Mouse (Mus musculus): Measurements from ENCODE around the gene 5031439G07Rik.

The 5031439G07Rik gene

DNA sequence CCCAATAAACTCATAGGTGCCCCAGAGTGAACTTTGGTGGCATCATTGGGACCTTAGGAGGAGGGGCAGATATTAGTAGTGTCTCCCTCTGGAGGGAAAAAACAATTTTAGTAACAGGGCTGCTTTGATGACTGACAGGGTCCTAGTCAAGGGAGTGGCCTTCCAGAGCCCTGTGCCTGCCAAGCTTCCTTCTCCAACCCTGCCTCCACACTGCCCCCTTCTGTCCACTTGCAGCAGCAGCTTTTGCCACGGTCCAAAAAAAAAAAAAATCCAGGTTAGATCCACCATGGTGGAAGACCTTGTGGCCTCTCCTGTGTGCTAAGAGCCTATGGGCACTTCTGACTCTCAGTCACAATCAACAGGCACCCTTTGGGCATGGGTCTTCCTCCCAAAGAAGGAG, 7.6 kb upstream of the 5031439G07Rik start:
- DNase-seq (ENCODE audit: extremely low spot score, low read depth, low spot score), result no peak

GRCm38 (mm10) chr15:84995041-84995440, 6.7 kb upstream of the 5031439G07Rik start:
- no peak for DNase-seq (ENCODE audit: extremely low spot score, low read depth, low spot score)

GRCm38 (mm10) chr15:84994498-84994897, 6.1 kb upstream of the 5031439G07Rik start:
- DNase-seq (ENCODE audit: extremely low spot score, low read depth, low spot score), result no peak

- DNase-seq (ENCODE audit: extremely low spot score, low read depth, low spot score), result no peak
Observed at GRCm38 (mm10) chr15:84989771-84990170, 1.4 kb upstream of the 5031439G07Rik start.

GRCm38 (mm10) chr15:84989098-84989497, 747 bp upstream of the 5031439G07Rik start:
- DNase-seq (ENCODE audit: extremely low spot score, low read depth, low spot score), result no peak

DNA sequence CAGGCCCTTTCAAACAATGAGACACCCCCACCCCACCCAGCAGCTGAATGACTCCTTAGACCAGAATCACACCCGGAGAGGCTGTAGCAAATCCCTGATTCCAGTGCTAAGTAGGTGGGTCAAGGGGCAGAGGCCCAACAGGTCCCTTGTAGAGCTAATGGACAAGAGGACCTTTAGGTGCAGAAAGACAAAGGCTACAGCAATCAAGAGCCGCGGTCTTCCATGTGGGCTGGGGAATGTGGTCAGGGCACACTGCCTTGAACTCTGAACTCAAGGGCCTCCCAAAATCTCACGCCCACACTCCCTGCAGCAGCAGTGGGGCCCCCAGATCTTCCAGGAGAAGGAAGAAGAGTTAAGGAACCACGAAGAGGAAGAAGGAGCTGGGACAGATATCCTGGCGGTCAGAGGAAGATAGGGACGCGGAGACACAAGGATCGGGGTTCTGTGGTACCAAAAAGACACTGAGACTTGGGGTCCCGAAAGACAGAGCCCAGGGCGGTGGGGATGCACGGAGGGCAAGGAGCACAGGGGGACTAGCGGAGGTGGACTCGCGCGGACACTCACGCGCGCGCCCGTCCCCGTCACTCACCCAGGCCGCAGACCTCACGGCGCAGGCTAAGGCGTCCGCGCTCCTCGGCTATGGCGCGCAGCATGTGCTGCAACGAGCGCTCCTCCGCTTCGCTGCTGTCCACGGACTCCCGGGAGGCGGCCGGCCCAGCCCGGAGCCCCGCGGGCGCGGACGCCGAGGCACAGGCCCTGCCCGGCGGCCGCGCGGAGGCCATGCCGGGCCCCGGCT, 1.1 kb downstream of the 5031439G07Rik start:
- DNase-seq (ENCODE audit: extremely low spot score, low read depth, low spot score), result no peak

DNA sequence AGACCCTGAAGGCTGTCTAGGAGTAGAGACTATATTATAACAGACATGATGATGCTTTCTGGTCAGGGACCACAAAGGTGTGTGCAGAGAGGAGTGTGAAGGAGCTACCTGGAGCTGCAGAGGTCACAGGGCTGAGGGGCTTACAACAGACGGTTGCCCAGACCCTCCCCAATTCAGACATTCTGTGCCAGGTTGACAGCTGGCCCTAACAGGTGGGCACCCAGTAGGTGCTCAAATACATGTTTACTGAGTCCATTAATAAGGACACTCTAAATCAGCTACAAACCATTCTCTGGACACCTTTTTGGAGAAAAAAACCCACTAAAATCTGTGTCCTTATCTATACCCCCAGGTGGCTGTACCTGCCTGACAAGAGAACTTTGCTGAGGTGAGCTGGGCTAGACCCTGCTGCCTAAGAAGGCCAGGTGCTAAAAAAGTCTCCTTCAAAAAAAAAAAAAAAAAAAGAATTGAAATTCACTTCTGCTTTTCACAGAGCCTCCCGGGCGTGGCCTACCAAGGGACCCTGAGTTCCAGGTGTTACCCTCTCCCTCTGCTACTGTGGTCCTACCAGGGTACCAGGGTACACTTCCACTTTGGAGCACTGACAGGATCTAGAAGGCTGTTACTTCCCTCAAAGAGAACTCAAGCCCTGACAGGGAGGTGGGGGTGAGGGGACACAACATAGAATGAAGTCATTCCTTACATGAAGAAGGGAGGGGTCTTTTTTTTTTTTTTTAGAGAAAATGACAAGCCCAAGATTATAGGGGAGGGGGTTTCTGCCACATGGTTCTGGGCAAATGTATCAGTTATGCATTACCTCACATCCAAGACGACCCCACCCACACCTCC, 2.0 kb downstream of the 5031439G07Rik start:
- no peak for DNase-seq (ENCODE audit: extremely low spot score, low read depth, low spot score)

GRCm38 (mm10) chr15:84985516-84986160, 2.7 kb downstream of the 5031439G07Rik start:
- DNase-seq (ENCODE audit: extremely low spot score, low read depth, low spot score), result no peak

- DNase-seq (ENCODE audit: extremely low spot score, low read depth, low spot score), result no peak
Observed at GRCm38 (mm10) chr15:84983721-84984120, 4.6 kb downstream of the 5031439G07Rik start.

DNA sequence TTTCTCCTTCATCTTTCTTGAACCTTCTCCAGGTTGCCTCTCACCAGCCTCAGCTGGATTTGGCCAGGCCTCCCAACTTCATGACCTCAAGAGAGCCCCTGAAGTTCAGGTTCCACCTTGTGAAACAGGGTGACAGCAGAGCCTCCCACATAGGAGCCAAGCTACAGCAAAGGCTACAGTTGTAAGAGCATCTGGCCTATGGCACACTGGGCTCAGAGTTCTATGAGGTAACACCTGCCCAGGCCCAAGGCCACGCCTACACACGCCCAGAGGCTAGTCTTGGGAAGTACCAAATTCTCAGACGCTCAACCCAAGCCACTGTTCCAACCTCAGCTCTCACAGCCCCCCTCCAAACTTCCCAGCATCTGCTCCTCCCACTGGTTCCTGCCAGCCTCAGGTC, 5.5 kb downstream of the 5031439G07Rik start:
- DNase-seq (ENCODE audit: extremely low spot score, low read depth, low spot score), result no peak

DNA sequence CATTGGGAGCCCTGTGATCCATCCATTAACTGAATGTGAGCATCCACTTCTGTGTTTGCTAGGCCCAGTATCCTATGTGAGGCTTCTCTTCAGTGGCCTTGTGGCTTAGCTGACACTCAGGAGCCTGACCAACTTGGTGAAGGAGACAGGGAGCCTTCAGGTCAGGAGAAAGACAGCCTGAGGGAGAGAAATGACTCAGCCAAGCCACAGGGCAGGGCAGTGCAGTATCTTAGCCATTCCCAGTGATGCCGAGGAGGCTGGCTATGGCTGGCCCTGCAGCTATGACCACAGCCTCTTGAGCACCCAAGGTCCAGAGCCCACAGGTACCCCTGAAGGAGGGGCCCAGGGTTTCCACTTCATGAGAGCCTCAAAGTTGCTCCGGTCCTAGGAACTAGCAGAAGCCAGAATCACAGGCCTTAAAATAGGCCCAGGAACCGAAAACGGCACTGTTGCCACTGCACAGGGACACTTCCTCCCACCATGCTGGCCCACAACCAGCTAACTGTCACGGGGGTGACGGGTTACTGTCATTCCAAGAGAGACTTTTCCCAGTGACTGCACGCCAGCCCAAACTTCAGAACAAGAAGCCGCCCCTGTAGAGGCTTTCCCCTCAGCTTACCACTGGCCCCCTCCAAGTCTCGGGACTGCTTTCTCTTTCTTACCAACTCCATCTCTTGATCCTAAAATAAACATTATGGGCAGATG, 6.6 kb downstream of the 5031439G07Rik start:
- no peak for DNase-seq (ENCODE audit: extremely low spot score, low read depth, low spot score)

- DNase-seq (ENCODE audit: extremely low spot score, low read depth, low spot score), result no peak
Observed at GRCm38 (mm10) chr15:84975729-84976128, 12.6 kb downstream of the 5031439G07Rik start.

DNA sequence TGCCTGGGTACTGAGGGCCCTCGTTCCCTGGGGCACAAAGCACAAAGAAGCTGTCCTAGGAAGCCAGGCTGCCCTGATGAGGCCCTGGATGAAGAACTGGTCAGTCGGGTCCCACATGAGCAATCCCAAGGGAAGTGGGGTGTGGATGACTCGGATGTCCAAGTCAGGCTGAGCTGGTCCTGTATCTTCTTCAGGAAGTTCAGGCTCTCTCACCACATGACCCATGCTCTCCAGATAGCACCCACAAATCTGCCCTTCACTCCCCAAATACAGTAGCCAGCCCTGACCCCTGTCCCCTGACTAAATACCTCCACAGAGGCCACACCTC, 14.8 kb downstream of the 5031439G07Rik start:
- DNase-seq (ENCODE audit: extremely low spot score, low read depth, low spot score), result no peak

- DNase-seq (ENCODE audit: extremely low spot score, low read depth, low spot score), result no peak
Observed at GRCm38 (mm10) chr15:84972860-84973543, 15.3 kb downstream of the 5031439G07Rik start.

DNA sequence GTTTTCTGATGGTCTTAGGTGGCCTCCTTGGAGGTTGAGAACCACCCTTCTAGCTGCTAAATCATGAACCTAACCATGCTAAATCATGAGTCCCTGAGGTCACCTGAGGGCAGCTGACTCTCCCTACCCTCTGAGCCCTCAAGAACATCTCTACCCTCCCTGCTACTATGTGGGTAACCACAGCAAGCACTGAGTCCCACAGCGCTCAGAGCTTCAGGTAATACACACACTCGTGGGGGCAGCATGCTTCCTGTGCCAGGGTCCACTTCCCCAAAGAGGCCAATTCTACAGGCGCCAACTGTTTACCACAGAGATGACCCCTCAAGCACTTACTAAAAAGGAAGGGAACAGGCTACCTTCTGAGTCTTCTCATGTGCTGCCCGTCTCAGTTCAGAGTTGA, 19.8 kb downstream of the 5031439G07Rik start:
- no peak for DNase-seq (ENCODE audit: extremely low spot score, low read depth, low spot score)

DNA sequence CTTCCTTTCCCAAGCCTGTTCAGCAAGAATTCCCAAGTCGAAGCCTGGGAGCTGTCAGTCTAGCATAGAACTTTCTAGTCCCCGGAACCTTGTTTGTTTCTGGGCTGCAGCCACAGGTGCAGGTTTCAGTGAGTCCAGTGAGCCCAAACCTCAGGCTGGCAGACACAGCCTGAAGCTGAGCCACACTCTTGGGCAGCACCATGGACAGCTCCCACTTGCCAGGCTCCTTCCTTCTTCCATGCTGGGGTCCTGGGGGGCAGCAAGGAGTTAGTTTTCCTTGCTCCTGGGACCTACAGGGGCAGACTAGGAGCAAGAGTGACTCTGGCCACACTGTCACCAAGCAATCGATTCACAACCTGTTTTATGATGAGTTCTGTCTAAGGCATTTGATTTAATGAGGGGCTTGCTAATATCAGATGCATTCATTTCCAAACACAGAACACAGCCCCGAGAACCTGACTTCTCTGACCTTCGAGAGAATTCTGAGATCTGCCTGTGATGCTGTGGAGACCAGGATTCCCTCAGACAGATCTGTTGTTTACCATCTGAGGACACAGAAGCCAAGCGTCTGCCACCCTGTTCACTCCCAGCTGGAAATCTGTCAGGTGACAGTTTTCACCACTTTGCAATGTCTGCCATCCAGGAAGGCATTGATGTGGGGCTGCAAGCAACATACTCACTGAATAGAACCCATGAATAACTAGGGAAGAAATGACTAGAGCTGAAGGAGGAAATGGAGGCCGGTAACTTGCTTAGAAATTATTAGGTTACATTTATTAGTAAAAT, 22.6 kb downstream of the 5031439G07Rik start:
- peak; percentile 49 for DNase-seq (ENCODE audit: extremely low spot score, low read depth, low spot score)

DNA sequence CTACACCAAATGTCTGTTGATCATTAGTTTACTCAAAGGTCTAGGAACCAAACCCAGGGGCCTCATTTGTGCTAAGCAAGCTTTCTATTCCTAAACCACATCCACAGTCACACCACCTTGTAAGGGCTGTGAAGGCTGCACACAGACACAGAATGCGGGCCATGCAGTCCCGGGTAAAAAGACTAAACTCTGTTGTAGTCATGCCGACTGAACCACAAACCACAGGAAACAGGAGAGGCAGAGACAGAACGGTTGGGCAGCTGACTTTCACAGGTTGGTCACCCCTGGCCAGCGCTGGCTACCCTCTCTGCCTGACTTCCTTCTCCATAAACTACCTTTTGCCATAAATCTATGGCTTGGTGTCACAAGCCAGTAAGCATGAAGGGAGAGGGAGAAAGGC, 23.6 kb downstream of the 5031439G07Rik start:
- DNase-seq (ENCODE audit: extremely low spot score, low read depth, low spot score), result no peak

DNA sequence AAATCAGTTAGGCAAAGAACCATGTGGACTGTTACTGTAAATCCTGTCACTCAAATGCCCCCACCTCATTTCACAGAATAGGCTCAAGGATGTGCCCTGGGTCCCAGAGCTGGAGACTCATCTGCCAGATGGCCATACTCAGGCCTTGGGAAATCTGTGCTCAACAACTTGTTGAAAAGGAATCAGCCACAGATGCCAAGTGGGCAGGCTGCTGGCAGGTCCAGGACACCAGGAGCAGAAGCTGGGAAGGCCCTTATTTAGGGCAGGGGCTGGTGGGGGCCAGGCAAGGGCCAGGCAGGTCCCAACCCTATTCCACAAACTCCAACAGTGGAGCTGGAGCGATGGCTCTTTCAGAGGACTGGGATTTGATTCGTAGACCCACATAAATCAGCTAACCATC, 25.8 kb downstream of the 5031439G07Rik start:
- DNase-seq (ENCODE audit: extremely low spot score, low read depth, low spot score), result no peak

DNA sequence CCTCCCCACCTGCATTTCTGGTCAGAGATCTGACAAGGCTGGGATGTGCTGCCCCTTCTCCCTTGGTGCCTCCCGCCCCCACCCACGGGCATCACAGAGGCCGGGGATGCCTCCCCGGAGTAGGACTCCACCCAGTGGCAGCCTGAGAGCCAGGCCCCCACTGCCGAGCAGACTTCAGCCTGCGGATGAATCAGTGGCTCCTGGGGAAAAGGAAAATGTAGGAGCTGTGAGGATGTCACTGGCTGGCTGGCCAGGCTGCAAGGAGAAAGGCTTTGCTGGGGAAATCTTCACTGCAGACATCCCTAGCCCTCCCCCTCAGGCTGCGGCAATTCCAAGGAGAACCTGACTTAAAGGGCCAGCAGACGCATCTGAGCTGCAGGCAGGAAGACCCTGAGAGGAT, 27.7 kb downstream of the 5031439G07Rik start:
- no peak for DNase-seq (ENCODE audit: extremely low spot score, low read depth, low spot score)

GRCm38 (mm10) chr15:84959891-84960290, 28.5 kb downstream of the 5031439G07Rik start:
- DNase-seq (ENCODE audit: extremely low spot score, low read depth, low spot score), result no peak
